Mouse (Mus musculus): ENCODE data around the gene Ccdc162. TPM values are rescaled to one million over a fixed set of nuclear protein-coding genes. Genes with fewer than 3 reads are reported as not detected.

Gene Ccdc162
- total RNA-seq (2023) = not detected

DNA sequence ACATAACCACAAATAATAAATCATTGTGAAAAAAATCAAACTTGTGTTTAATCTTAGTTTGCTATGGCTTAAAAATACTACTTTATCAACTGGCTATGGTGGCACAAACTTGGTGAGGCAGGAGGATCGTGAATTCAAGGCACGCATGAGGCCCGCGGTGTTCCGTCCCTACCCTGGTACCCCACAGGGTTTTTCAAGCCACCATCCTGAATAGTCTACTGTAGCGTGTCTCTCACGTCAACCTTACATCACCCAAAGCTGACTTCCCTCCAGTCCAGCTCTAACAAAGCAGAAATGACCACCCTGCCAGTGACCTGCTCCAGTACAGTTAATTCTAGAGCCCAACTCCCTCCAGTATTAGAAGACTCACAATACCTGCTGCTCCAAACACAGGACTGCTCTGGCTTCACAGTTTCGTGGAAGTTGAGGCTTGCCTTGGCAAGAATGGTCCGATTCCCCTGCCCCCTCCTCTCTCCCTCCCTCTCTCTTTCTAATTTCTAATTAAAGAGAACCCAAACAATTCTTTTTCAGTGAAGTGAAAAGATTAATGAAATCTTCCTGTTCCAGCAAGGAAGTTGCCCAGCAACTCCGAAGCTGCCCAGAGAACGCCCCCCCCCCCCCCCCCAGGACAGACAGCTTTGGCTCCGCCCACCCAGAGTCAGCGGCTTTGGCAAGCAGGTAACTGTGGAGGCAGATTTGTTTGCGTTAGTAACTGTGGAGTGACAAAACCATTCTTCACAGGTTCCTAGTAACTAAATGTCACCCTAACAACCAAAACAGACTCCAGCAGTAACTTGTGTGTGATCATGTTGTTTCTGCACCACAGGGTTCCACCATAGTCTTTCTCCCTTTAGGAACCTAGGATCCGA lies at the start of gene Ccdc162:
Gene Ccdc162, minus strand, starts transcription at position 606 of the 869 bp plus-strand sequence.

DNA sequence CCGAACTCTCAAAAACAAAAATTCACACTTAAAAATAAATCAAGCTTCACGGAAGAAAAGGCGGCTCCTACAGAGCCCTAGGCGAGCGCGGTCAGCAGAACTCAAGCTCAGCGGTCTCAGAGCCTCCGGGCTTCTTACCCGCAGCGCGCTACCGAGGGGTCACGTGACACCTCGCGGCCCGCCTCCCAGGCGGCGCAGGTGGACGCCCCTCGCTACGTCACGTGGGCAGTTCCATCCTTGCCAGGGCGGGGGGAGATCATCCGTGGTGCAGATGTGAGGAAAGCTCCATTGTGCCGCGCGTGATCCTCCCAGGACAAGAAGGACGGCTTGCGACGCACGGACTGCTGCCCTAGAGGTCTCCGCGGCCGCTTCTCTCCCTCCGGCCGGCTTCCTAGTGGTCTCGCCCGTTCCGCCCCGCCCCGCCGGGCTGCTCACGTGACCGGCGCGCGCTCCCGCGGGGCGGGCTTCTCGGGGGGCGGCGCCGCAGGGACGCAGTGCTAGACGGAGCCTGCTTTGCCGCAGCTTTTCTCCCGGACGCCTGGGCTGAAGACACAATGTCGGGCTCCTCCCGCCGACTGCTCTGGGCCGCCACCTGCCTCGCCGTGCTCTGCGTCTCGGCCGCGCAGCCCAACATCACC lies 197.3 kb downstream of the Ccdc162 start, which contains the start of gene Cd164:
Gene Cd164, plus strand, starts transcription at position 434 of the 638 bp plus-strand sequence.

DNA sequence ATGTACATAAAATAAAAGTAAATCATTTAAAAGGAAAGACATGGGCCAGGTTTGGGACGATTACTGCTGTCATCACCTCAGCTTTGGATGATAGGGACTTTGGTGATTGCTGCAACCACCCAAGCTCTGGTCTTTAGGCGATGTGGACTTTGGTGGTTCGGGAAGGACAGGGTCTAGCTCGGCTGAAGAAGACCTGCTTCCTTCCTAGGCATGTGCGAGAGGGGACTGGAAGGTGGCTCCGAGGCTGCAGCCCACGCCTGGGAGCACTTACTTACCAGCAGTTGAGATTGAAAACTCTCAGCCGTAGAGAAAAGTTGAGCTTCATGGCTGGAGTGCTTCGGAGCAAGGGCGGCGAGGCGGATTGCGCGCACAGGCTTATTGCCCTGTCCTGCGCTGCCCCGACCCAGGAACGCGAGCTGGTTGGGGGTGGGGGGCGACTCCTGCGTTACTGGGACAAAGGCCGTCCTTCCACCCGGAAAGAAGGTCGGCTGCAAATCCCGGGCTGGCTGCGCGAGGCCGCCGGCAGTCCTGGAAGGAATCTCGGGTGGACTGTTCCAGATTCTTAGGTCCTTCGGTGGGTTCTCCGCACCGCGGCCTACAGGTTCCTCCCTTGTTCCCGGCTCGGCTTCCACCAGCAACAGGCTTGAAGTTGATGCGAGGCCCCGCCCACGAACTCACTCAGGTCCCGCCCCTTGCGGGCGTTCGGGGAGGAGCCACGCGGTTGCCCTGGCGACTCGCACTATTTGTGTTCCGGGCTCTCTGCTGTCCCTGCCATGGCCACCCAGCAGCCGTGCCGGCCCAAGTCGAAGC lies 226.5 kb downstream of the Ccdc162 start, which contains the start of the genes Smpd2 and Ppil6:
Gene Smpd2, minus strand, starts transcription at position 662 of the 810 bp plus-strand sequence.
Gene Ppil6, plus strand, starts transcription at position 732 of the 810 bp plus-strand sequence.

Other genes starting within 250 kb of the Ccdc162 start
- gene Mical1, start 240.3 kb downstream of the Ccdc162 start, total RNA-seq (2023) = 100 to 1,000 TPM; 233 to 239 TPM
- gene Smpd2, start 226.3 kb downstream of the Ccdc162 start, total RNA-seq (2023) = 10 to 100 TPM; 22.6 to 27.9 TPM
- under 1 TPM in 1 of 2 experiments, not detected in 1; 0.47 TPM for gene Ppil6, start 226.2 kb downstream of the Ccdc162 start, total RNA-seq (2023)
- gene Cd164, start 197.2 kb downstream of the Ccdc162 start, total RNA-seq (2023) = 100 to 1,000 TPM; 145 to 154 TPM
- 1 to 10 TPM; 2.8 to 2.9 TPM for gene Cep57l1, start 93.2 kb upstream of the Ccdc162 start, total RNA-seq (2023)
- 10 to 100 TPM; 21.6 to 22.3 TPM for gene Sesn1, start 93.3 kb upstream of the Ccdc162 start, total RNA-seq (2023)

All from monocyte, adult 59 days (primary cell).